Mouse (Mus musculus) hindbrain, embryonic 11.5 days (tissue): ENCODE data around the gene Rfx7. TPM values are rescaled to one million over a fixed set of nuclear protein-coding genes. Genes with fewer than 3 reads are reported as not detected.
"Not testable (repeated sequence)": the region's sequence is repeated elsewhere in the genome, so short reads cannot be mapped to it uniquely, and the experiment has no call there.

Experiments used
- ATAC-seq: fragments of 200-750 bp; cut with Nextera tagmentation; 2 replicates; pipeline ENCODE4 v1.8.0; 2017; ENCODE audit warnings: mild to moderate bottlenecking, moderate TSS enrichment, moderate library complexity; ENCODE audit not compliant: low FRiP score
- DNase-seq: peaks from one replicate; pipeline ENCODE4 v3.0.0-alpha.2; 2015; ENCODE audit warnings: low spot score
- H3K27ac ChIP-seq: fragments of 300-500 bp; sonication (generic); 2 replicates; pipeline ENCODE4 v1.5.1; 2014; ENCODE audit warnings: mild to moderate bottlenecking, low read depth, low read length
- H3K27me3 ChIP-seq: fragments of 300-500 bp; sonication (generic); 2 replicates; pipeline ENCODE4 v1.6.1; 2014; ENCODE audit warnings: mild to moderate bottlenecking, low read length, moderate library complexity, mixed read lengths; ENCODE audit not compliant: control insufficient read depth, insufficient read depth
- H3K36me3 ChIP-seq: fragments of 300-500 bp; sonication (generic); 2 replicates; pipeline ENCODE4 v1.6.1; 2014; ENCODE audit warnings: mild to moderate bottlenecking, low read length, moderate library complexity, mixed read lengths; ENCODE audit not compliant: control insufficient read depth, insufficient read depth
- H3K4me1 ChIP-seq: fragments of 300-500 bp; sonication (generic); replicated peaks from 2 replicates; pipeline ENCODE4 v1.6.1; 2014; ENCODE audit warnings: low read length, mixed read lengths; ENCODE audit not compliant: control insufficient read depth, insufficient read depth
- H3K4me2 ChIP-seq: fragments of 300-500 bp; sonication (generic); replicated peaks from 2 replicates; pipeline ENCODE4 v1.6.1; 2014; ENCODE audit warnings: mild to moderate bottlenecking, low read depth, low read length
- H3K4me3 ChIP-seq: fragments of 300-500 bp; sonication (generic); 2 replicates; pipeline ENCODE4 v1.5.1; 2014; ENCODE audit warnings: low read depth, low read length
- H3K9ac ChIP-seq: fragments of 300-500 bp; sonication (generic); 2 replicates; pipeline ENCODE4 v1.6.1; 2014; ENCODE audit warnings: low read depth, low read length
- H3K9me3 ChIP-seq: fragments of 300-500 bp; sonication (generic); 2 replicates; pipeline ENCODE4 v1.6.1; 2016; ENCODE audit warnings: low read length; ENCODE audit not compliant: control insufficient read depth
- WGBS: fragments of 180-500 bp; shearing (Covaris S2); extraction: QIAGEN DNeasy Blood & Tissue Kit; methylation state at CpG from one replicate; pipeline ENCODE4 v1.1.7; 2014; 5-methylcytosine and 5-hydroxymethylcytosine counted together
- polyA plus RNA-seq: library from polyadenylated mRNA; unstranded; fragments of >200 nt; fragmentation: Nextera tagmentation; extraction: Ambion mirVana; gene quantifications from 2 replicates; pipeline ENCODE4 v1.2.1, GENCODE M21; 2014

Gene Rfx7
- polyA plus RNA-seq, 1 experiment from 2014 or later: 26.4 TPM

- Histone ChIP-seq H3K36me3 (no peaks in the 10 kb centered on the region), H3K4me3 (peak overlapping the region; percentile 36), H3K9ac (peak overlapping the region; percentile 80), H3K27me3 (no peaks in the 10 kb centered on the region), H3K4me1 (peaks cover 7% of the 10 kb centered on the region), H3K9me3 (no peaks in the 10 kb centered on the region), H3K4me2 (peak overlapping the region; percentile 73), H3K27ac (peak overlapping the region; percentile 100)
- ATAC-seq: peak; percentile 98
- peak; percentile 87 for DNase-seq
- WGBS: 2% methylated on average over 27 of the region's 27 CpGs
Measured at GRCm38 (mm10) chr9:72639843-72640621, 108.0 kb downstream of the Rfx7 start.

- peak overlapping the region; percentile 73; the same call in 1 of the 2 replicates for H3K4me2 ChIP-seq
- no peaks in the 10 kb centered on the region for H3K9me3 ChIP-seq
- H3K27ac ChIP-seq: peak overlapping the region; percentile 100
- ATAC-seq (no peak), DNase-seq (no peak)
- H3K4me1 ChIP-seq: peaks cover 7% of the 10 kb centered on the region
- H3K4me3 ChIP-seq: no peak overlapping the region
- no peaks in the 10 kb centered on the region for H3K36me3 ChIP-seq
- no peaks in the 10 kb centered on the region for H3K27me3 ChIP-seq
- H3K9ac ChIP-seq: peak overlapping the region; percentile 47; the same call in 1 of the 2 replicates
- WGBS: 13% methylated on average over 7 of the region's 7 CpGs
Measured at GRCm38 (mm10) chr9:72640642-72641041, 108.6 kb downstream of the Rfx7 start.

DNA sequence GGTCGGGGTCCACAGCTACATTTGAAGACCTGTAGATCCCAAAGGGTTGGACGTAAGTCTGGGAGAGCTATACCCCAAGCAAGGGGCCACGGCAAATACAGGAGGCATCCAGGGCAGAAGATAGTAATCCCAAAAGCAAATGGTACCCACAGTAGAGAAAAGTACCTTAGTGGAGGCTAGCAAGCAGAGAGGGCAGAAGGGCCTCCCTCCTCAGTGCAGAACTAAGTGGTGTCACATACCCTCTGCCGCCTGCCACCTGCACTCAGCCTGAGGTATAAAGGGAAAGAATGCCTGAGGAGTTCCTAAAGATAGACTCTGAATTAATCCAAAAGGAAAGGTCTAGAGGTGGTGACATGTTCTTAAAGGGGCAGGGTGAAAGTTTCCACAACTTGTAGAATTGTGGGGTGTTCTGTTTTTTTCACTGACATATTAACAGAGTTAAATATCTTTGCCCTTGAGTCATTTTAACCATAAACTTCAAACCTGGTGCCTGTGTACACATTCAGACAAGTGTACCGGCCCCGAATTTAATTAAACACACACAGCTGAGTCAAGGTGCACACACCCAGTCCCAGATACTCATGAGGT lies 109.1 kb downstream of the Rfx7 start:
- DNase-seq: no peak
- Histone ChIP-seq H3K27ac (peak overlapping the region; percentile 100), H3K9ac (no peak overlapping the region), H3K4me1 (peaks cover 7% of the 10 kb centered on the region), H3K27me3 (no peaks in the 10 kb centered on the region), H3K36me3 (no peaks in the 10 kb centered on the region), H3K4me3 (no peak overlapping the region), H3K4me2 (no peak overlapping the region; the same call in 1 of the 2 replicates), H3K9me3 (no peaks in the 10 kb centered on the region)
- 69% methylated on average over 6 of the region's 6 CpGs for WGBS
- no peak for ATAC-seq

- not testable (repeated sequence) for DNase-seq, H3K9ac ChIP-seq, H3K4me2 ChIP-seq, ATAC-seq, H3K27ac ChIP-seq, H3K9me3 ChIP-seq, H3K36me3 ChIP-seq, H3K4me3 ChIP-seq, H3K27me3 ChIP-seq, H3K4me1 ChIP-seq
- 95% methylated on average over 4 of the region's 4 CpGs for WGBS
Measured at GRCm38 (mm10) chr9:72642756-72643447, 110.9 kb downstream of the Rfx7 start.

DNA sequence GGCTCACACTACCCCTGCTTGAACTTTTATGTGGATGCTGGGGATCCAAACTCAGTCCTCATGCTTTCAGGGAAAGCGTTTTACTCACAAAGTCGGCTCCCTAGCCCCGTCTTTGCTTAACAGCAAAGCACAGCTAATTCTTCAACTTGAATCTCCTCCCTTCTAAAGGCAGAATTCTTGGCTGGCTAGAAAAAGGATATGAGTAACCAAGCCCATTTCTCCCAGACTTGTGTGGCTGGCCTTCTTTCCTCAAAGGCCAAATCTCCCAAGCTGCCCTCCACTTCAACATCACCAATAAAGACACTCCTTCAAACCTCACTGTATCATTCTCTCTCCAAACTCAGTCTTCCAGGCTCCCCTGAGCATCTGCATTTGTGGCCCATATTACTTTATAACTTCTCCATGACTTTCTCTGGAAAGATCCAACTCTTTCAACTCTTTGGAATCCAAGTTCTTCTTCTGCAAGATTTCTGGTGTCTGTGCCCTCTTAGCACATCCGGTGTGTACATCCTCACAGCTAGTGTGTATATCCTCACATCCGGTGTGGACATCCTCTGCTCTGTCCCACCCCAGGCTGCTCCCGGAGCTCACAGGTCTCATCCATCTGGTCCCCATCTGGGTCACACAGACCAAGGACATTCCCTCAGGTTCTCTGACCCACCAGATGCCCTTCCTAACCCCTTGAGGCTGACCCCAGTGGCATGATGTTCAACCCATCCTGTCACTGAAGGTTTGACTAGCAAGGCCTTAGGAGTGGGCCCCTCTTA lies 111.8 kb downstream of the Rfx7 start:
- WGBS: 76% methylated on average over 6 of the region's 6 CpGs
- Histone ChIP-seq H3K4me1 (peaks cover 7% of the 10 kb centered on the region), H3K36me3 (no peaks in the 10 kb centered on the region), H3K4me3 (no peak overlapping the region), H3K9me3 (no peaks in the 10 kb centered on the region), H3K27ac (no peak overlapping the region), H3K27me3 (no peaks in the 10 kb centered on the region), H3K9ac (no peak overlapping the region), H3K4me2 (no peak overlapping the region)
- ATAC-seq (no peak), DNase-seq (no peak)

DNA sequence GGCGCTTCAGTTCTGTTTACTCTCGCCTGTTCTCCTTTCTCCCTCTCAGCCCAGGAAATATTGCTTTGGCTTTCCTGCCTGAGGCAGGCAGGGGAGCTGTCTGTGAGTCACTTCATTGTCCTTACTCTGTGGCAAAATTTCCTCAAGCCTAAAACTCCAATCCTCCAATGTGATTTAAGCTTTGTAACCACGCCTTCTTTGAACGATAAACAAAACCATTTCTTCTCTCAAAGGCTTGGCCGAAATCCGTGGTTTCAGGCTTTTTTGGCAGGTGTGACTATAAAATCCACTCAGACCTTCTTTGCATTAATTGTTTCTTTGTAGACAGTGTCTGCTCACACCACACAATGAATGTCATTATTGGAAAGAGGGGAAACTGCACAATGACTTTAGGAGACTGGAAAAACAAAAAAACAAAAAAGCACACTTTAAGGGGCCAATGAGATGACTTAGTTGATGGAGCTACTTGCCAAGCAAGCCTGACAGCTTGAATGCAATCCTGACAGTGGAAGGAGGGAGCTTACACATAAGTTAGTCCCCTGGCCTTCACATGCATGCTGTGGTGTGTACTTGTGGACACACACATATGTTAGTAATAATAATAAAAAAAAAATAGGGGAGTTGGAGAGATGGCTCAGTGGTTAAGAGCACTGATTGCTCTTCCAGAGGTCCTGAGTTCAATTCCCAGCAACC lies 112.5 kb downstream of the Rfx7 start:
- H3K4me2 ChIP-seq: no peak overlapping the region
- no peak for ATAC-seq
- H3K36me3 ChIP-seq: no peaks in the 10 kb centered on the region
- H3K4me1 ChIP-seq: peaks cover 7% of the 10 kb centered on the region
- DNase-seq: no peak
- no peak overlapping the region for H3K9ac ChIP-seq
- H3K27me3 ChIP-seq: no peaks in the 10 kb centered on the region
- H3K4me3 ChIP-seq: no peak overlapping the region
- H3K9me3 ChIP-seq: no peaks in the 10 kb centered on the region
- WGBS: 59% methylated on average over 6 of the region's 6 CpGs
- H3K27ac ChIP-seq: no peak overlapping the region

DNA sequence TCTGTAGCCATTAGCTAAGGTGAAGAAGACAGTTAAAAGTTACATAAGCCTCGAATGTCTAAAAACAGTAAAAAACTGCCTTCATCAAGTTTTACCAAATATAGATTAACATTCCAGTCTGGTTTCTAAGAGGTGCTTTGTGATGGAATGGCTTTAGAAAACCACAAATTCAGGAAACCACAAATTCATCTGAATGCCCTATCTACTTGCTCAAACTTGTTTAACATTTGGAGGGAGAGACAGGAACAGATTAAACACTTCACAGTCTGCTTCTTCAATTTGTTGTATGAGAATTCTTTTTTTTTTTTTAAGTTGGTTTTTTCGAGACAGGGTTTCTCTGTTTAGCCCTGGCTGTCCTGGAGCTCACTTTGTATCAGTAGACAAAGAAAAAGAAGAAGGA lies 117.7 kb downstream of the Rfx7 start:
- H3K9me3 ChIP-seq: no peaks in the 10 kb centered on the region
- no peak overlapping the region for H3K27ac ChIP-seq
- 82% methylated on average over 2 of the region's 2 CpGs for WGBS
- no peaks in the 10 kb centered on the region for H3K36me3 ChIP-seq
- no peak overlapping the region for H3K4me3 ChIP-seq
- ATAC-seq (no peak), DNase-seq (no peak)
- no peaks in the 10 kb centered on the region for H3K27me3 ChIP-seq
- no peak overlapping the region for H3K9ac ChIP-seq
- H3K4me1 ChIP-seq: no peaks in the 10 kb centered on the region
- H3K4me2 ChIP-seq: no peak overlapping the region

GRCm38 (mm10) chr9:72652961-72653360 lies 120.9 kb downstream of the Rfx7 start:
- no peaks in the 10 kb centered on the region for H3K27me3 ChIP-seq
- H3K4me1 ChIP-seq: no peaks in the 10 kb centered on the region
- H3K4me3 ChIP-seq: no peak overlapping the region
- peak overlapping the region; percentile 65 for H3K27ac ChIP-seq
- H3K36me3 ChIP-seq: no peaks in the 10 kb centered on the region
- no peak overlapping the region for H3K4me2 ChIP-seq
- DNase-seq (peak; percentile 49), ATAC-seq (no peak; the same call in 1 of the 2 replicates)
- WGBS: 34% methylated on average over 8 of the region's 8 CpGs
- no peak overlapping the region for H3K9ac ChIP-seq
- no peaks in the 10 kb centered on the region for H3K9me3 ChIP-seq
